Mouse (Mus musculus) stomach, embryonic 16.5 days (tissue): ENCODE measurements around the gene Nudt5. TPM values are rescaled to one million over a fixed set of nuclear protein-coding genes. Genes with fewer than 3 reads are reported as not detected.
"Not testable (repeated sequence)": the region's sequence is repeated elsewhere in the genome, so short reads cannot be mapped to it uniquely, and the experiment has no call there.

Source experiments
- ATAC-seq: fragments of 200-750 bp; cut with Nextera tagmentation; 2 replicates; pipeline ENCODE4 v1.8.0; 2017; ENCODE audit warnings: moderate number of reproducible peaks, moderate TSS enrichment; ENCODE audit not compliant: insufficient read depth, low FRiP score
- H3K27ac ChIP-seq: fragments of 300-500 bp; sonication (generic); 2 replicates; pipeline ENCODE4 v1.5.1; 2014; ENCODE audit warnings: low read length
- H3K27me3 ChIP-seq: fragments of 300-500 bp; sonication (generic); 2 replicates; pipeline ENCODE4 v1.6.1; 2014; ENCODE audit warnings: low read length, control low read depth, mixed read lengths; ENCODE audit not compliant: control insufficient read depth, insufficient read depth
- H3K36me3 ChIP-seq: fragments of 300-500 bp; sonication (generic); 2 replicates; pipeline ENCODE4 v1.6.1; 2014; ENCODE audit warnings: low read length; ENCODE audit not compliant: control insufficient read depth, insufficient read depth
- H3K4me1 ChIP-seq: fragments of 300-500 bp; sonication (generic); 2 replicates; pipeline ENCODE4 v1.6.1; 2014; ENCODE audit warnings: low read length, control low read depth, mixed read lengths; ENCODE audit not compliant: control insufficient read depth, insufficient read depth
- H3K4me2 ChIP-seq: fragments of 300-500 bp; sonication (generic); 2 replicates; pipeline ENCODE4 v1.6.1; 2014; ENCODE audit warnings: low read depth, low read length, mixed read lengths
- H3K4me3 ChIP-seq: fragments of 300-500 bp; sonication (generic); replicated peaks from 2 replicates; pipeline ENCODE4 v1.5.1; 2014; ENCODE audit warnings: mild to moderate bottlenecking, low read length
- H3K9ac ChIP-seq: fragments of 300-500 bp; sonication (generic); 2 replicates; pipeline ENCODE4 v1.6.1; 2014; ENCODE audit warnings: low read length
- H3K9me3 ChIP-seq: fragments of 300-500 bp; sonication (generic); replicated peaks from 2 replicates; pipeline ENCODE4 v1.6.1; 2016; ENCODE audit warnings: low read length, control low read depth; ENCODE audit not compliant: control insufficient read depth
- WGBS: fragments of 180-500 bp; shearing (Covaris S2); extraction: QIAGEN DNeasy Blood & Tissue Kit; methylation state at CpG from one replicate; pipeline ENCODE4 v1.1.7; 2014; 5-methylcytosine and 5-hydroxymethylcytosine counted together
- polyA plus RNA-seq: library from polyadenylated mRNA; unstranded; fragments of >200 nt; fragmentation: Nextera tagmentation; extraction: Ambion mirVana; gene quantifications from 2 replicates; pipeline ENCODE4 v1.2.1, GENCODE M21; 2015

Nudt5 gene
- 66.0 and 69.7 TPM in 2 replicates for polyA plus RNA-seq

DNA sequence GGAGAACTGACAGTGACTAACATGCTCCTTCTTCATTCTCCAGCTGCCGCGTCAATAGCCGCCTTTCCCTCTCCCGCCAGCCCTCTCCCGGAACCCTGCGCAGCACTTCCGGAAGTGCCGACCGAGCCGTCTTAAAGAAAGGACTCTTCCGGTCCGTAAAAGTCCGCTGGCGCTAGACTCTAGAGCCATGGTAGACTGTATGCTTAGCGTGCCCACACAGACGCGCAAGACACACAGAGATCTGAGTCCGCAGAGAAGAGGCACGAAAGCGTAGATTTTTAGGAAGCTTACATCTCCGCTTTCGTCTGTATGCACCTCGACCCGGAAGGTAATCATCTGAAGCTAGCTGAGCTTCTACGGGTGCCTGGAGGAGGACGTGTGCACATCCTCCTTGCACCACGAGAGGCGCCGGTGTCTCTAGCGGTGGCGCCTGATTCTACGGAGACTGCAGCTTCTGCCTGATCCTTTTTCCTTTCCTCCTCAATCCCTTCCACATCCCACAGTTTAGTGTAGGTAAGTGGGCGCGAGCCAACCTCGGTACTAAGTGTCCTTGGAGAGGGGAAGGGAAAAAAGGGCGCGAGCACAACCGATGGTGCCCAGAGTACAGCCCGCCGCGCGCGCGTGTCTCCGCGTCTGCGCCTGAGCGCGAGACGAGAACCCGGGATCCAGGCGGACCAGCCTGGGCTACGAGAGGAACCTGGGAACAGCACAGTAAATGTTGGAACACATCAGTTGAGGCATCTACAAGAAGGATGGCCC, at the start of gene Nudt5, which contains the start of gene Cdc123:
Gene Nudt5 (plus strand): TSS at position 147 of the 759 bp plus-strand sequence.
Gene Cdc123 (minus strand): TSS at position 292 of the 759 bp plus-strand sequence.
- H3K9ac ChIP-seq, result peak within 1 kb of the TSS; percentile 94
- peak within 1 kb of the TSS; percentile 83 for H3K27ac ChIP-seq
- under 1% methylated on average over 53 of the region's 53 CpGs for WGBS
- peaks cover 12% of the 10 kb centered on the region for H3K4me1 ChIP-seq
- peak within 1 kb of the TSS; percentile 74 for H3K4me3 ChIP-seq
- peak; percentile 96 for ATAC-seq
- peaks cover 14% of the 10 kb centered on the region for H3K36me3 ChIP-seq
- H3K9me3 ChIP-seq, result no peaks in the 10 kb centered on the region
- H3K4me2 ChIP-seq, result peak within 1 kb of the TSS; percentile 68
- no peaks in the 10 kb centered on the region for H3K27me3 ChIP-seq

DNA sequence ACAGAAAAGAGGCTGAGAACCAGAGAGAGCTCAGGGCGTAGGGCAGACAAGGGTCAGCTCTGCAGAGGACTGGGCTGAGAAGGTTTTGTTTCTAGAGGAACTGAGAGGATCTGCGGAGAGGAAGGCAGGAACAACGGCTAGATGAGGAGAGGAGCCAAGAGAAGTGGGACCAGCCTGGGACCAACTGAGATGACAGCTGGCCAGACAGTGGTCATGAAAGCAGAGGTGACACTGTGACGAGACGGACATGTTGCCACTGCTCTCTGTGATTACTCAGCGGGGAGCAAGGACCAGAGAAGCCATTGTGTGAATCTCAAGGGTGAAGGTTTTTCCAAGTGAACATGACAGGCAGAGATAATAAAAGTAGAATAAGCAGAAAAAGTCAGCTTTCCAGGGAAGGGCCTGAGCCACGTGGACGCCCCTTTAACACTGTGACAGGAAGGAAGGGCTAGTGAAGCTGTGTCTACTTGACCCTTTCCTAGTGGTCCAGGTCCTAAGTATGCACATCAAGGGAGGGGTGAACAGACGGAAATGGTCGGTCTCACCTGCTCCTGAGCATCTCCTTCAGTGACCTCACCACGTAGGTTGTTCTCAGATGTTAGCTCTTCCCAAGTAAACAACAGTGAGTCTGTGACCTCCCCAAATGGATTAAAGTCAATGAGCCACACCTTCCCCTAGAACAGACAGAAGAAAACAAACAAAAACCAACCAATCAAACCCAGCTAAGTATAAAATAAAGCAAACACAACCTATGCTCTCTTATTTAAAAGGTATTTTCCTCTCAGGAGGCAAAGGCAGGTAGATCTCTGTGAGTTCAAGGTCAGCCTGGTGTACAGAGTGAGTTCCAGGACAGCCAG, 46.8 kb upstream of the Nudt5 start:
- ATAC-seq, result no peak
- H3K36me3 ChIP-seq, result peaks cover 26% of the 10 kb centered on the region
- no peaks in the 10 kb centered on the region for H3K4me1 ChIP-seq

DNA sequence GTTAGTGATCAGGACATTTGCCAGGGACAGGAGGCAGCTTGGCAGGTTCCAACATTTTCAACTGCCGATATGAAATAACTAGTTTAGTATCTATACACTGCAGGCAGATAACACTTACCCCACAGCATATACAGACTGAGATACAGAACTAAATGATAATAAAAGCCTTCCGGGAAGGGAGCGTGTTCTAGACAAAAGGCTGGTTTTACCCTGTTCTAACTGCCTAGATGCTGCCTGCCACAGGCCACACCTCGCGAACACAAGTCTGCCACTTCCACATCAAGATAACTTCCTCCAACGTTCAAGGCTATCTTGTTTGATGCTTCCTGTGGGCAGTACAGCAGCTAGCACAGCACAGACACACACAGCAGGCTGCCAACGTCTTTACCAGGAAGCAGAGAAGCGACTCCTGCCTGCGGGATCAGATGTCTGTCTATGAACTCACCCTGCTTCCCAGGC, 43.6 kb upstream of the Nudt5 start:
- 59% methylated on average over 9 of the region's 9 CpGs for WGBS
- Histone ChIP-seq H3K27me3 (no peaks in the 10 kb centered on the region), H3K9ac (no peak overlapping the region), H3K4me3 (no peak overlapping the region), H3K27ac (0 out of 2 replicates have a peak overlapping the region, but pooled peaks have one; percentile 0), H3K4me1 (no peaks in the 10 kb centered on the region), H3K9me3 (no peaks in the 10 kb centered on the region), H3K4me2 (no peak overlapping the region), H3K36me3 (peaks cover 13% of the 10 kb centered on the region)
- no peak; the same call in 1 of the 2 replicates for ATAC-seq

More for the DNA sequence above, 46.8 kb upstream of the Nudt5 start:
- no peak overlapping the region for H3K4me3 ChIP-seq
- no peaks in the 10 kb centered on the region for H3K9me3 ChIP-seq
- WGBS, result 78% methylated on average over 11 of the region's 11 CpGs
- H3K4me2 ChIP-seq, result no peak overlapping the region
- H3K27ac ChIP-seq, result no peak overlapping the region
- H3K9ac ChIP-seq, result no peak overlapping the region
- no peaks in the 10 kb centered on the region for H3K27me3 ChIP-seq

DNA sequence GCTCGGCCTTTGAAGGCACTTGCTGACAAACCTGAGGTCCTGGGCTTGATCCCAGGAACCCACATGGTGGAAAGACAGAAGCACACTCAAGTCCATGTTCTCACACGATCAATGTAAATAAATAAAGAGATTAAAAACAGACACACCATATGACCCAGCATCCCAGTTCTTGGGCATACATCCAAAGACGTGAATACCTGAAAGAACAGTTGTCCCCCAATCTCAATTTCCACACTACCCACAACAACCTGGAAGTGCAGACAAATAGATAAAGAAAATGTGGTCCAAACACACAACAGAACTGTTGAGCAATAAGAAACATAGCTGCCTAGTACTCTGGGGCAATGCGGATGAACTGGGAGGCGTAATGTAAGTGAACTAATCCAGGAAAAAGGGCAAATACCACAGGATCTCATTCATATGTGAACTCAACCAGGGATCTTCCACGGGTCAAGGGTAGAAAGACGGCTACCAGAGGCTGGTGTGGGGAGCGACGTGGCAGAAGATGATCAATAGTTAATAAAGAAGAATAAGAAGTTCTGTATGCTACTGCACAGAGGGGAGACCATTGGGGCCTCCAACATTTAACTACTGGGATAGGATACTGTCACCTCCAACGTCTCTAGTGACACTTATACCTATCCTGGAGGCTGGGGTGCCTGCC, 42.8 kb upstream of the Nudt5 start:
- ATAC-seq, result no peak
- Histone ChIP-seq H3K4me3 (no peak overlapping the region), H3K36me3 (peaks cover 8% of the 10 kb centered on the region; the same call in 1 of the 2 replicates), H3K4me2 (no peak overlapping the region), H3K4me1 (no peaks in the 10 kb centered on the region), H3K27ac (no peak overlapping the region), H3K27me3 (no peaks in the 10 kb centered on the region), H3K9me3 (no peaks in the 10 kb centered on the region), H3K9ac (no peak overlapping the region)
- 85% methylated on average over 10 of the region's 10 CpGs for WGBS

DNA sequence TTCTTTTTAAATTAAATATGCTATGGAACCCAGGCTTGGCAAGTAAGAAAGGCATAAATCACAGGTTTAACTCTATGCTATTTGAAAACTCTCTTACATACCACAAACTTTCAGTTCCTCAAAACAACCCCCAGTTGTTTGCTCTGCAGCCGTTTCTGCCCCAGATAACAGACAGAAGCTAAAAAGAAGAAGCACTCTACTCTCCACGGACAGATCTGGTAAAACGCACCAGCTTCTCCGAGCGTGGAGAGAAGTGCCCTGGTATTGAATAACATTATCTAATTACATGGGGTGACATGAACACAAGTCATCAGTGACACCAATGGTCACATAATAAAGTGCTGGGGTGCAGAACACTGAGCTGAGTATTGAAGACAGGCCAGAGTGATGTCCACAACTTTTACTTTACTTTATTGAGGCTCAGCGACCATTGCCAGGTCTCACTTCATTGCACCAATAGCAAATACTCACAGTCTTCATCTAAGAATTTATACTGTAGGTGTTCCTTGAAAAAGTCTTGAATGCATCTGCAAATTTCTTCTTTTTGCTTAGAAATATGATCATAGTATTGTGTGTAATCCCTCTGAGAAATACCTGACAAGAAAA, 40.3 kb upstream of the Nudt5 start:
- no peak for ATAC-seq
- H3K27me3 ChIP-seq, result no peaks in the 10 kb centered on the region
- WGBS, result 84% methylated on average over 6 of the region's 6 CpGs
- peaks cover 8% of the 10 kb centered on the region; the same call in 1 of the 2 replicates for H3K36me3 ChIP-seq
- no peak overlapping the region for H3K9ac ChIP-seq
- no peaks in the 10 kb centered on the region for H3K9me3 ChIP-seq
- H3K4me2 ChIP-seq, result no peak overlapping the region
- no peak overlapping the region for H3K27ac ChIP-seq
- no peak overlapping the region for H3K4me3 ChIP-seq
- no peaks in the 10 kb centered on the region for H3K4me1 ChIP-seq

DNA sequence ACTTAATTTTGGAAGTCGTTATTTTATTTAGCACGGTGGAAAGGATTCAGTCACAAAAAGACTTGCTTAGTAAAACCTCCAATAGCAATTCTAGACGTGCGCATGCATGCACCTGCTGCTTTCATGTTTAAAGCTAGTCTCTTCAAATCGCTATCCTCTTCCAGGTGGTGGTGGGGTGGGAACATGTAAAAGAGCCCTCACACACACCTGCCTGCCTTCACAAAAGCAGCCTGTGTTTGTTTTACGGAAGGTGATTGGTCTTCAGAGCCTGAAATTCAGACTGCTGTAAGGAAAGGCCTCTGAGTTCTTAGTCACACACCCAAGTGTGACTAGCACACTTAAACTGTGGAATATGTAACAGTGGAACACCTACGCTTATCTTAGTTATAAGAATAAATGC, 39.6 kb upstream of the Nudt5 start:
- H3K9me3 ChIP-seq, result no peaks in the 10 kb centered on the region
- 85% methylated on average over 7 of the region's 7 CpGs for WGBS
- H3K27me3 ChIP-seq, result no peaks in the 10 kb centered on the region
- no peak overlapping the region for H3K27ac ChIP-seq
- H3K9ac ChIP-seq, result no peak overlapping the region
- H3K4me2 ChIP-seq, result no peak overlapping the region
- ATAC-seq, result no peak
- no peak overlapping the region for H3K4me3 ChIP-seq
- H3K4me1 ChIP-seq, result no peaks in the 10 kb centered on the region
- H3K36me3 ChIP-seq, result peaks cover 8% of the 10 kb centered on the region; the same call in 1 of the 2 replicates

DNA sequence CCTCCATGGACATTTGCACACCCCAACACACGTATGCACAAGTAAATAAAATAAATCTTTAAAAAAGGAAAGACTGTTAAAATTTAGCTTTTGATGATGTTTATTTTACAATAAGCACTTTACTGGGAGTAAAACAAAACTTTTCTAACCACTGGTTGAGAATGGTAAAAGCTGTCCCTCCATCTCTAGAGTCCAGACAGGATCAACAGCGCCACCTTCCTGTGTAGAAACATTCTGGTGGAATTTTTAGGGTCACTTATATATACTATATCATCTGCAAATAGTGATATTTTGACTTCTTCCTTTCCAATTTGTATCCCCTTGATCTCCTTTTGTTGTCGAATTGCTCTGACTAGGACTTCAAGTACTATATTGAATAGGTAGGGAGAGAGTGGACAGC, 38.6 kb upstream of the Nudt5 start:
- H3K4me2 ChIP-seq, ATAC-seq, H3K36me3 ChIP-seq, H3K9ac ChIP-seq, H3K27ac ChIP-seq, H3K27me3 ChIP-seq, H3K4me3 ChIP-seq, H3K9me3 ChIP-seq, H3K4me1 ChIP-seq: not testable (repeated sequence)
- 74% methylated on average over 3 of the region's 3 CpGs for WGBS

DNA sequence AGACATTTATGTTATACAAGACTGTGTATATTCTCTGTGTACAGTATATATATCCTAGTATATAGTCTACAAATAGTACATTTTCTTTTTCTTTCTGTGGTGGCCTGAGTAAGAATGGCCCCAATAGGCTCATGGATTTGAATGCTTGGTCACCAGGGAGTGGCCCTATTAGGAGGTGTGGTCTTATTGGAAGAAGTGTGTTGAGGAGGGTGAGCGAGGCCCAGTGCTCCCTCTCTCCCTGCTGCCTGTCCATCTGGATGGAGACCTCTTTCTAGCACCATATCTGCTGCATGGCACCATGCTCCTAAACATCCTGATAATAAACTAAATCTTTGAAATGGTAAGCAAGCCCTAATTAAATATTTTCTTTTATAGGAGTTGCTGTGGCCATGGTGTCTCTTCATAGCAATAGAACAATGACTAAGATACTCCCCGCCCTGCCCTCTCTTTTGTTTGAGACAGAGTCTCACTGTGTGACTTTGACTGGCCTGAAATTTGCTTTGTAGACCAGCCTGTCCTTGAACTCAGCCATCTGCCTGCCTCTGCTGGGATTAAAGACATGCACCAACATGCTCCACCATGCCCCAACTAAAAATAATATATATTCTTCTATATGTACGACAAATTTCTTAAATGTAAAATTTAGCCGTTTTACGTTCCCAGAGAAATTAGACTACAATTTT, 34.6 kb upstream of the Nudt5 start:
- H3K4me3 ChIP-seq, result no peak overlapping the region
- peaks cover 11% of the 10 kb centered on the region for H3K36me3 ChIP-seq
- H3K27me3 ChIP-seq, result no peaks in the 10 kb centered on the region
- no peak overlapping the region for H3K4me2 ChIP-seq
- H3K9me3 ChIP-seq, result no peaks in the 10 kb centered on the region
- 85% methylated on average over 5 of the region's 5 CpGs for WGBS
- no peak for ATAC-seq
- no peaks in the 10 kb centered on the region for H3K4me1 ChIP-seq
- H3K27ac ChIP-seq, result no peak overlapping the region
- H3K9ac ChIP-seq, result no peak overlapping the region
